In genomic region chrX:73053860-73054563, GRCm38 (mm10) we compare ENCODE assay signal across 8 mouse cellular contexts. TPM values are rescaled to one million over a fixed set of nuclear protein-coding genes. Genes with fewer than 3 reads are reported as not detected.
A peak's percentile ranks its signal among the peaks of the same experiment; 100 is the strongest.
DNase-seq lines count a peak whose midpoint lies in the region; ATAC-seq lines count a peak whose summit lies in the region.

No protein-coding gene starts in this region.

- no peak overlapping the region for H3K27ac ChIP-seq in embryonic facial prominence, embryonic 14.5 days (replicated peaks; ENCODE audit: low read depth, low read length)
- no peak overlapping the region for H3K27ac ChIP-seq in limb, embryonic 12.5 days
- H3K27ac ChIP-seq in midbrain, embryonic 15.5 days: peak overlapping the region; percentile 69

- H3K36me3 ChIP-seq in embryonic facial prominence, embryonic 14.5 days (ENCODE audit: control insufficient read depth, insufficient read depth, low read length): no peaks in the 10 kb centered on the region
- H3K36me3 ChIP-seq in limb, embryonic 12.5 days: no peaks in the 10 kb centered on the region
- H3K36me3 ChIP-seq in midbrain, embryonic 15.5 days (replicated peaks): no peaks in the 10 kb centered on the region

- 0 out of 2 replicates have a peak overlapping the region, but pooled peaks have one; percentile 17 for H3K9ac ChIP-seq in embryonic facial prominence, embryonic 14.5 days (ENCODE audit: low read depth, low read length)
- no peak overlapping the region for H3K9ac ChIP-seq in limb, embryonic 12.5 days (replicated peaks)
- no peak overlapping the region for H3K9ac ChIP-seq in midbrain, embryonic 15.5 days

- H3K27me3 ChIP-seq in embryonic facial prominence, embryonic 14.5 days (replicated peaks; ENCODE audit: control insufficient read depth, insufficient read depth, low read length): no peaks in the 10 kb centered on the region
- H3K27me3 ChIP-seq in limb, embryonic 12.5 days: no peaks in the 10 kb centered on the region
- H3K27me3 ChIP-seq in midbrain, embryonic 15.5 days (replicated peaks): no peaks in the 10 kb centered on the region

- H3K4me3 ChIP-seq in embryonic facial prominence, embryonic 14.5 days (ENCODE audit: low read depth, low read length): peak overlapping the region; percentile 14
- no peak overlapping the region for H3K4me3 ChIP-seq in limb, embryonic 12.5 days (replicated peaks)
- H3K4me3 ChIP-seq in midbrain, embryonic 15.5 days: no peak overlapping the region

- no peaks in the 10 kb centered on the region for H3K9me3 ChIP-seq in embryonic facial prominence, embryonic 14.5 days (ENCODE audit: control insufficient read depth, low read length)
- no peaks in the 10 kb centered on the region for H3K9me3 ChIP-seq in limb, embryonic 12.5 days
- no peaks in the 10 kb centered on the region for H3K9me3 ChIP-seq in midbrain, embryonic 15.5 days

- 12% methylated on average over 13 of the region's 14 CpGs for WGBS in embryonic facial prominence, embryonic 14.5 days
- 10% methylated on average over 14 of the region's 14 CpGs for WGBS in limb, embryonic 12.5 days
- 14% methylated on average over 14 of the region's 14 CpGs for WGBS in midbrain, embryonic 15.5 days

- ATAC-seq in embryonic facial prominence, embryonic 14.5 days (ENCODE audit: low read depth): peak; percentile 97
- ATAC-seq in limb, embryonic 12.5 days (ENCODE audit: insufficient number of reproducible peaks, insufficient read depth, low FRiP score, low TSS enrichment, low read depth): peak; percentile 92
- peak; percentile 98 for ATAC-seq in midbrain, embryonic 15.5 days (replicated peaks)

- no peaks in the 10 kb centered on the region for H3K4me1 ChIP-seq in embryonic facial prominence, embryonic 14.5 days (ENCODE audit: control insufficient read depth, insufficient read depth, low read length)
- no peaks in the 10 kb centered on the region for H3K4me1 ChIP-seq in limb, embryonic 12.5 days (replicated peaks)
- H3K4me1 ChIP-seq in midbrain, embryonic 15.5 days: no peaks in the 10 kb centered on the region

- peak overlapping the region; percentile 37 for H3K4me2 ChIP-seq in embryonic facial prominence, embryonic 14.5 days (ENCODE audit: low read depth, low read length)
- H3K4me2 ChIP-seq in limb, embryonic 12.5 days: peak overlapping the region; percentile 41
- H3K4me2 ChIP-seq in midbrain, embryonic 15.5 days: peak overlapping the region; percentile 28

- peak; percentile 92 for DNase-seq in 416B (ENCODE audit: low read depth)
- DNase-seq in adrenal gland, postnatal 4 days (ENCODE audit: low spot score in 2 of 2): peak; percentile 71 to 80
- peak; percentile 95 for DNase-seq in embryonic facial prominence, embryonic 14.5 days (ENCODE audit: low spot score)
- DNase-seq in heart, adult 8-10 months (ENCODE audit: low spot score): peak; percentile 93
- peak; percentile 88 to 92 for DNase-seq in kidney, adult 8-10 months
- peak; percentile 75 to 81 for DNase-seq in spleen, adult 18-20 months

RNA-seq across cellular contexts. Expression of gene Pnma3, which starts 10.6 kb away (rescaled TPM):
- total RNA-seq in adrenal gland, postnatal 4 days (2021): 1 to 10 TPM; 1.5 to 1.6 TPM
- polyA plus RNA-seq in embryonic facial prominence, embryonic 14.5 days (2014; fragmentation: Nextera tagmentation; extraction: Ambion mirVana): 0.11 and 0.12 TPM in 2 replicates
- not detected for total RNA-seq in heart, adult 8-10 months (2022)
- 0.26 and 0.27 TPM in 2 replicates for polyA plus RNA-seq in limb, embryonic 12.5 days (2016; fragmentation: Nextera tagmentation; extraction: Ambion mirVana)
- 4.9 and 5.0 TPM in 2 replicates for polyA plus RNA-seq in midbrain, embryonic 15.5 days (2015; fragmentation: Nextera tagmentation; extraction: Ambion mirVana)

RNA-seq across cellular contexts. Expression of gene Pnma5, which starts 17.1 kb away (rescaled TPM):
- total RNA-seq in adrenal gland, postnatal 4 days (2021): under 1 TPM in 1 of 2 experiments, not detected in 1; 0.20 TPM
- polyA plus RNA-seq in embryonic facial prominence, embryonic 14.5 days (2014; fragmentation: Nextera tagmentation; extraction: Ambion mirVana): 0.26 and 0.34 TPM in 2 replicates
- not detected for total RNA-seq in heart, adult 8-10 months (2022)
- polyA plus RNA-seq in limb, embryonic 12.5 days (2016; fragmentation: Nextera tagmentation; extraction: Ambion mirVana): 0.09 and 0.15 TPM in 2 replicates
- polyA plus RNA-seq in midbrain, embryonic 15.5 days (2015; fragmentation: Nextera tagmentation; extraction: Ambion mirVana): 0.10 and 0.22 TPM in 2 replicates

RNA-seq across cellular contexts. Expression of gene Xlr4a, which starts 28.3 kb away (rescaled TPM):
- 1 to 10 TPM in 1 of 2 experiments, not detected in 1; 1.3 TPM for total RNA-seq in adrenal gland, postnatal 4 days (2021)
- 0.20 and 0.74 TPM in 2 replicates for polyA plus RNA-seq in embryonic facial prominence, embryonic 14.5 days (2014; fragmentation: Nextera tagmentation; extraction: Ambion mirVana)
- 1 to 10 TPM in 2 of 4 experiments, under 1 TPM in 2; 0.27 to 2.9 (median 1.7) TPM for total RNA-seq in heart, adult 8-10 months (2022)
- polyA plus RNA-seq in limb, embryonic 12.5 days (2016; fragmentation: Nextera tagmentation; extraction: Ambion mirVana): 0.65 and 0.87 TPM in 2 replicates
- 0.88 and 1.6 TPM in 2 replicates for polyA plus RNA-seq in midbrain, embryonic 15.5 days (2015; fragmentation: Nextera tagmentation; extraction: Ambion mirVana)

RNA-seq across cellular contexts. Expression of gene Xlr3a, which starts 42.9 kb away (rescaled TPM):
- 1 to 10 TPM; 1.5 to 2.5 TPM for total RNA-seq in adrenal gland, postnatal 4 days (2021)
- polyA plus RNA-seq in embryonic facial prominence, embryonic 14.5 days (2014; fragmentation: Nextera tagmentation; extraction: Ambion mirVana): 2.0 and 3.6 TPM in 2 replicates
- 1 to 10 TPM in 1 of 4 experiments, under 1 TPM in 2, not detected in 1; 0.25 to 2.1 (median 0.86) TPM for total RNA-seq in heart, adult 8-10 months (2022)
- polyA plus RNA-seq in limb, embryonic 12.5 days (2016; fragmentation: Nextera tagmentation; extraction: Ambion mirVana): 3.8 and 5.0 TPM in 2 replicates
- polyA plus RNA-seq in midbrain, embryonic 15.5 days (2015; fragmentation: Nextera tagmentation; extraction: Ambion mirVana): 5.5 and 7.2 TPM in 2 replicates
